Mouse (Mus musculus): ENCODE measurements around the gene Plekhn1. TPM values are rescaled to one million over a fixed set of nuclear protein-coding genes. Genes with fewer than 3 reads are reported as not detected.
A peak's percentile ranks its signal among the peaks of the same experiment; 100 is the strongest.

Gene Plekhn1
- total RNA-seq (2021): 10 to 100 TPM in 1 of 2 experiments, 1 to 10 TPM in 1; 9.3 to 11.0 TPM
- long read RNA-seq, experiment 1, transcript Plekhn1-201 (12 exons, 3,014 nt): major isoform, 23 of 35 reads
- long read RNA-seq, experiment 1, partial matches to known transcripts: 2 of 35 reads
- long read RNA-seq, experiment 1, other reads (novel, unspliced or antisense): 10 of 35 reads
- long read RNA-seq, experiment 2, transcript Plekhn1-201 (12 exons, 3,014 nt): major isoform, 19 of 31 reads
- long read RNA-seq, experiment 2, partial matches to known transcripts: 0 of 31 reads
- long read RNA-seq, experiment 2, other reads (novel, unspliced or antisense): 12 of 31 reads

DNA sequence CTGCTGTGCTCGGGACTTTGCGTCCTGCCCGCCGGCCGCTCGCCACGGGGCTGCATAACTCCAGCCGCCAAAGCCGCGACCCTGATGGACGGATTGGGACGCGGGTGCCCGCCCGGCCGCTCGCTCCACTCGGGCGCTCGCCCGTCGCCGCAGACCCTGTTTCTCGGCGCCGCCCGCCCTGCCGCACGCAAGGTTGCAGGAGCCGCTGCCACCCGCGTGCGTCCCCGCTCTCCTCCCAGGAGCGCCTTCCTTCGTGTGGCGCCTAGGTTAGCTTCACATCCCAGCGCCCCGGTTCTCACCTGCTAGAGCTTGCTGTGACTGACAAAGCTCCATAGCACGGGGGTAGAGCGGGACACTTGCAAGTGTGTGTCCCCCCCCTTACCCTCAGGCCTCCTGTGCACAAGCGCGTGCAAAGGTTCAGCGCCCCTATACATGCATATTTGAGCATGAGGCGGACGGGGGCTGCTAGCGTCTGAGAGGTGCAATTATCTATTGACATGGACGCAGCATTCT is at the start of gene Plekhn1:
TSS of gene Plekhn1 (minus strand) at position 157 of the 513 bp plus-strand sequence.
- intact Hi-C loops (cut with DNase I): loop anchor here (5.0 kb wide), 1 partner anchor 122 kb away; no protein-coding TSS in a partner anchor
- DNase-seq: peak; percentile 83 to 84

DNA sequence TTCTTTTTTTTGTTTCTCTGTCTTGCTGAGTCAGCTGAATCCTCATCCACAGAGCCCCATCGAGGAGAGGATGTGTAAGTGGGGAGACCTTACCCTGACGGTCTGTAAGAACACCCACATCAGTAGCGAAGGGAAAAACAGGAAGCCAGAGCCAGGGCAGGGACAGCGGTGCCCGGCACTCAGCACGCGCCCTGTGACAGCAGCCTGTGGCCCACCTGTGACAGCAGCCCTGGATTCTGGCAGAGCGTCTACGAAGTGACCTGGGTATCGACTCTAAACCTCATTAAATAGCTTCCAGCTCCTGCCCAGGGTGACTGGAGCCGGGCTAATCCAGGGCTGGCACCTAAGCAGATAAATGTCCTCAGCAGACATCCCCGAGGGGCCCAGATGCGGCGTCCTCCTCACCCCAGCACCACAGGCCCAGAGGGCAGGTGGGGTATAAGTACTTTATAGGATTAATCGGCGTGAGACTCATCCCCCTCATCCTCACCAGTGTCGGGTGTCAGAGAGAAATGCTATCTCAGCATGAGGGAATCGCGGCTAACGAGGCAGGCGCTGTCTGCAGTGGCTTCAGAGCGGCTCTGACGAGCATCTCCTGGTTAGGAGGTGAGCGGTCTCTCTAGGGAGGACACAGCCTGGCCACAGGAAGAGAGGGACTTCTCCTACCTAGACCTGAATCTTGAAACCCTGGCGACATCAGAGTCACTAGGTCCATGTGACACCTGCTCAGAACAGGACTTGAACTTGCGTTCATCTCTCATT is 20.6 kb upstream of the Plekhn1 start, which contains the start of gene Samd11:
TSS of gene Samd11 (minus strand) at position 580 of the 762 bp plus-strand sequence.
- intact Hi-C loops (cut with DNase I): no loop called here
- DNase-seq: no peak

DNA sequence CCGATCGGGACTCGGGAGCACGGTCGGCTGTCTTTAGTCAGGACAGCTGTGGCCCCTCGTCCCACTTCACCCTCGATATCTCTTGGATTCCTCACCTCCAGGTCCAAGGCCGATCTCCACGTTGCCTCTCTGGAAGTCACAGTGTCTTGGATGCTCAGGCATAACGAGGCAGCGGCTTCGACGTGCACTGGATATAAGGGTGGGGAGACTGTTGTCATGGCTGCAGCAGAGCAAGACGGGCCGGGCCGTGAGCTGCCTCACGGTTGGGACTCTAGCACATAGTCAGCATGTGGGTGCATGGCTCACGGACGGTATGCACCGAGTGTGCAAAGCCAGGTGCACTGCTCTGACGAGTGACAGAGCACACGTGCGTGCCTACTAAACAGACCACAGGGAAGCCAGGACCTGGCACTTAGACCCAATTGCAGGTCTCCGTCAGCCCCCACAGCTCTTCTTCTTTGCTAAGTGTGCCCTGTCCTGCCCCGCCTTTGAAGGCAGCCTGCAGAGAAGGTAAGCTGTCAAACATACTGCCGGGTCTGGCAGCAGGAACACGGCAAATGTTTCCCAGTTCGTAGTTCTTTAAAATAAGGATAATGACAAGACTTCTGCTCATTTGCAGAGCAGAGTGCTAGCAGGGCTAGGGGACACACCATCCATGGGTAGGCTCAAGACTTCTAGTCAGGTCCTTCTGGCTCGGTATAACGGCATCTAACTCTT is 19.9 kb upstream of the Plekhn1 start:
- no peak for DNase-seq
- intact Hi-C loops (cut with DNase I): no loop called here

DNA sequence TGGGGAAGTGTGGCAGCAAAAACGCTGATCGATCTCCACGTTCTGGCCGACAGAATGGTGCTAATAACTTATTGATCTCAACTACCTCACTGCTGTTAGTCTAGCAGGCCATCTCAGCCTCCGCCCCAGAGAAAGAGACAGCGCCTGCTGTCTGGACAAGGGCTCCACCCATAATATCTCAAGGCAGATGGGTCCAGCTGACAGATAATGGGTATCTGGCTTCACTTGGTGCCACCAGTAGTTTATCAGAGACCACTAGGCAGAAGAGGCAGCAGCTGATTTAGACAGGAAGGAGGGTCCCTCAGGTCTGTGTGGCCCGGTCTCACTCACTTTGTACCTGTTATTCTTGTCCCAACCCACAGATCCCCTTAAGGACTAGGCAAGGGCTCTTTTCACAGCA is 18.4 kb upstream of the Plekhn1 start:
- intact Hi-C loops (cut with DNase I): no loop called here
- DNase-seq: no peak

DNA sequence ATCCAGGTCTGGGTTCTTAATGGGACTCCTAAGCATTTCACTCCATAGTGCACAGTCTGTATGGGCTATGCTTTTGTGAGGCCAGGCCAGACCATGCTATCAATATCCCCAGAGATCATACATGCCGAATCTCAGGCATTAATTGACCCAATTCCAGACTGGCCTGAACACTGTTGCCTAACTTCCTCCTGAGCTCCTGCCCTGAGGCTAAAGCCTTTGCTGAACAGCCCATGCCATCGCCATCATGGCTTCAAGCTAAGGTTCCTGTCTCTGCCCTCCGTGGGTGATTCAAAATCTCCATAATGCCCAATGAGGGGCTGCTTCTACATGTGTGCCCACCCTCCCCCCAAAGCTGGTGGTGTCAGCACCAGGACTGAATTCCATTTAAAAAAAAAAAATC is 18.0 kb upstream of the Plekhn1 start:
- intact Hi-C loops (cut with DNase I): no loop called here
- DNase-seq: no peak

DNA sequence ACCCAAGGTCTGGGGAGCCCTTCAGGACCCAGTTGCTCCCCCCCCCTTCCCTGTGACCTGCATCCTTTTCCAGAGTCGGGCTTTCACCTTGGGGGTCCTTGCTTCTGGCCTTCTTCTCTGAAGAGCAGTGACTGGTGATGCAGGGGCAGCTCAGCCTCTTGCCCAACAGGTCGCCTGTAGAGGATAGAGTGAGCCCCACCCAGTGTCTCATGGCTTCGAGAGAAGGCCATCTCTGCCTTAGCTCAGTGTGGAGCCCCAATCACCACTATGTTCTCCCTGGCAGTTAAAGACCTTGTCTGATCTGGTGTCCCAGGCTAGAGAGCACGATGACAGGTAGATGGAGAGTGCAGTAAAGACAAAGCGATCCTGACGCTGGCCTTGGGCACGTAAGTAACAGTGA is 17.5 kb upstream of the Plekhn1 start:
- intact Hi-C loops (cut with DNase I): no loop called here
- DNase-seq: no peak

DNA sequence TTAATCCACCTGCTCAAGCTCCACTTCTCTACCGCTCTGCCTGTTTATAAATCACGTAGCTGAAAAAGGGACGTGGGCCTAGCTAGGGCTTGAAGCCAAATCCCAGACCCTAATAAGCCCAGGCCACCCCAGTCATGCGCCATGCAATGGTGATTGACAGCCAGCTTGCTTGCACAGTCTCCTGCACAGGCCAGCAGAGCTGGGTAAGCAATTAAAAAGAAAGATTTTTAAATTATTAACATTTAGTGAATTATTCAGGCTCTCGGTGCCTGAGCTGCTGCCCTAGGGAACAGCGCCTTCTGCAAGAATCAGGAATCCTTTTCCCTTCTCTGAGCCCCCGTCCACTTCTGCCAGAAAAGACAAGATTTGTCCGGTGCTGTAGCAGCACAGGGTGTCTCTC is 16.4 kb upstream of the Plekhn1 start:
- DNase-seq: no peak
- intact Hi-C loops (cut with DNase I): no loop called here

DNA sequence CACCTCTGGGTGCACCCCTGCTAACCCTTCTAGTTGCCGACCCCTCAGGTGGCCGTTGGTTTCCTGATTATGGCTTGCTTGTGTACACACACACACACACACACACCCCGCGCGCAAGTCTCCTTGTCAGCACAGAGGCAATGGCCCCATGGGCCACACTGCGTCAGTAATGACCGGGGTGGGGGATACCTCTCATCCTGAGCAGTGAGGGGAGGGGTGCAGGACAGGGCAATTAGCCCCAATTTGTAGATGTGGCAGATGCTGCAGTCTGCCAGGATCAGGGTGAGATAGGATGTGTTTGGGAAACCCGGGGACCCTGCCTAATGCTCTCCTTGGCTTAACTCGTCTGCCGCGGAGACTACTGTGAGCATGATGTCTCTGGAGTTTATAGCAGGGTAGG is 14.9 kb upstream of the Plekhn1 start:
- no peak for DNase-seq
- intact Hi-C loops (cut with DNase I): no loop called here

DNA sequence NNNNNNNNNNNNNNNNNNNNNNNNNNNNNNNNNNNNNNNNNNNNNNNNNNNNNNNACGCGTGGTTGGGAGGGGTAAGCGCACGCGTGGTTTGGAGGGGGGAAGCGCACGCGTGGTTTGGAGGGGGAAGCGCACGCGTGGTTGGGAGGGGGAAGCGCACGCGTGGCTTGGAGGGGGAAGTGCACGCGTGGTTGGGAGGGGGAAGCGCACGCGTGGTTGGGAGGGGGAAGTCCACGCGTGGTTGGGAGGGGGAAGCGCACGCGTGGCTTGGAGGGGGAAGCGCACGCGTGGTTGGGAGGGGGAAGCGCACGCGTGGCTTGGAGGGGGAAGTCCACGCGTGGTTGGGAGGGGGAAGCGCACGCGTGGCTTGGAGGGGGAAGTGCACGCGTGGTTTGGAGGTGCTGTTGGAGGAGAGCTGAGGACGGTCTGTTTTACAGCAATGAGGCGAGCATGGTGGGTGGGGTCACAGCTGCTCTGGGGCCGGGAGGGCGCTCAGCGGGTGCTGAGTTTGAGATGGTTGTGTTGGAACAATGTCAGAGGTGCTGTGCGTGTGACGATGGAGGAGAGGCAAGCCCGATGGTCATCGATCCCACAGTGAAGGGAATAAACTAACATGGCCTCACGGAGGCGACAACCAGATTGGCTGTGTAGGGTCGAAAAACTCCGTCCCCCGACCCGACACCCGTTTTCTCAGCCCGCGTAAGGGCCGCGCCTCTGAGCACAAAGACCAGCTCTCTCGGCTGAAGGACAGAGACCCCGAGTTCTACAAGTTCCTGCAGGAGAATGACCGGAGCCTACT is 2.2 kb upstream of the Plekhn1 start:
- intact Hi-C loops (cut with DNase I): no loop called here
- no peak for DNase-seq

DNA sequence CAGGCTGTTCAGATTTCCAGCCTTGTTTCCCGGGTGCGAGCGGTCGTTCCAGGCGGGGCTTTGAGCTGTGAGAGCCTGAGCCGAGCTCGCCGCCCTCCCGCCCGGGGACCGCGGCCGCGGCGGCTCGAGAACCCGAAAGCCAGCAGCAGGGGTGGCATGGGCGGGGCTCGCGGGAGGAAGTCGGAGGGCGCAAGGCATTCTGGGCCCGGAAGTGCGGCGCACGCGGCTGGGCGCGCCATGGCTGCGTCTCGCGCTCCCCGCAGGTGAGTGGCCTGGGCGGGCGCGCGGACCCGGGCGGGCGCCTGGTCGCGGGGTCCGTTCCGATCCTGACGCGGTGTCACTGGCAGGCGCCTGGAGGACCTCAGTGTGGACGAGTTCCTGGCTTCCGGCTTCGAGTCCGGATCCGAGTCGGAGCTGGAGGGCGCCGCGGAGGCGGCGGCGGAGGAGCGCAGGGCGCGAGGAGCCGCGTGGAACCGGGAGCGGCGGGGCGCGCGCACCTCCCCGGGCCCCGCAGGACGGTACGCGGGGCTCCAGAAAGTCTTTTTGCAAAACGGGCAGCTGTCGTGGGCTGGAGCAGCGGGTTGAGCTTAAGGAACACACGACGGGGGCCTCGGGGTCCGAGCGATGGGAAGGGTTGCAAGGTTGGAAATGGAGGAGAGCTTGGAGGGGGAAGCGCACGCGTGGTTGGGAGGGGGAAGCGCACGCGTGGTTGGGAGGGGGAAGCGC is 1.3 kb upstream of the Plekhn1 start, which contains the start of gene Noc2l:
TSS of gene Noc2l (plus strand) at position 203 of the 726 bp plus-strand sequence.
- peak; percentile 93 for DNase-seq

DNA sequence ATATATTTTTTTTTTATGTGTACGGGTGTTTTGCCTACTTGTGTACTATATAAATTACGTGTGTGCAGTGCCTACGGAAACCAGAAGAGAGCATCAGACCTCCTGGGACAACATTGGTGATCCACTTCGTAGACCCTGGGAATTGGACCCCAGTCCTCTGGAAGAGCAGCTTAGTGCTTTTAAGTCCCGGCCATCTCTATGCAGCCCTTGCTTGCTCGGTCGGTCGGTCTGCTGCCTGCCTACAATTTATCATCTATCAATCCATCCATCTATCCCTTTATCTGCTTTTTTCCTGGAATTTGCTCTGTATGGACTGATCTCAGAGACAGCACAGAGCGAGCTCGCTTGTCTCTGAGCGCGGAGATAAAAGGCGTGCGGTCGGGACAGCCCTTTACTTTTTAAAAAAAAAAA is 708 bp upstream of the Plekhn1 start:
- no peak for DNase-seq
- intact Hi-C loops (cut with DNase I): no loop called here

More for the DNA sequence above, 1.3 kb upstream of the Plekhn1 start, which contains the start of gene Noc2l:
- intact Hi-C loops (cut with DNase I): no loop called here

DNA sequence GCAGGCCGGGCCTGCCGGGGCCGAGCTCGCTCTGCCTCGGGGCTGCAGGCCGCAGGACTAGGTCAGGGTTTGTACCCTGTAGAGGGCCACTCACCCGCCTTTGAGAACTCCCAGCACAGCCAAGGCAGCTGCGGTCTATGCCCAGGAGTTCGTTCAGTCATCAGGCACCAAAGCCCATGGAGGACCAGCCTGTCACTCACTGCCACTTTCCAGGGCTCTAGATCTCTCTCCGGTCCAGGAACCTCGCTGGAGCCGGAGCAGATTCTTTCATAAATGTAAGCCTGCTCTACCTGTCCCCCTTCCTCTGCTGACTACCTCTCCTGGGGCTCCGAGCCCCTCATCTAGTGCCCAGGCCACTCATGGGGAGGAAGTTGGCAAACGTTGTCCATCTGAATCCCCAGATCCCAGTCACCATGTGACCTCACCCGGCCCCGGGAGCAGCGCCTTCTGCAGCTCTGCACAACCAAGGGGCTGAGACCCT is 596 bp downstream of the Plekhn1 start:
- DNase-seq: peak in 1 of 2 experiments; percentile 28
- intact Hi-C loops (cut with DNase I): loop anchor here (5.0 kb wide), 1 partner anchor 122 kb away; no protein-coding TSS in a partner anchor

DNA sequence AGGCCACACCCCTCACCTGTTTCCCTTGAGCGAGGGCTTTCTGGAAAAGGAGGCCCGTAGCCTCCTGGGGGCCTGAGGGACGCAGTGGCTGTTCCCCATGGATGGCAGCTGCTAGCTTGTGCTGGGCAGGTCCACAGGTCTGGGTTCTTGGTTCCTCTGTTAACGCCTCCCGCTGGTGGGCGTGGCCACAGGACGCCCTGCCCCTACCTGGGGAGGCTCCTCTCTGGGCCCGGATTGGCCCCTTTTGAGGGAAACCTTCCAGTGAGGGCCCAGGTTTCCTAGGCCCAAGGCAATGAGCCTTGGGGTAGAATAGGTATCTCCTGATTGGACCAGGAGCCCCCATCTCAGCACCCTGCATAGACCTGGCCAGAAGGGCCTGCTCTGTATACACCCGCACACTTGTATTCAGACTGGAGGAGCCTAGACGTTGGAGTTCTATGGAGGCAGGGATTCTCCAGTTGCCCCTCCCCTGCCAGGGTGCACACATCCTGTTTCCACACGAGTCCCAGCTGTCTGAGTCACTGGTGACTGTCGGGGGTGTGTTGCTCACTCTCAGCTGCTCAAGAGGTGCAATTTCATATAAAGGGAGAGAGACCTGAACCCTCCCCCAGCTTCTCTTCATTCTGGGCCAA is 6.1 kb downstream of the Plekhn1 start:
- no peak for DNase-seq

DNA sequence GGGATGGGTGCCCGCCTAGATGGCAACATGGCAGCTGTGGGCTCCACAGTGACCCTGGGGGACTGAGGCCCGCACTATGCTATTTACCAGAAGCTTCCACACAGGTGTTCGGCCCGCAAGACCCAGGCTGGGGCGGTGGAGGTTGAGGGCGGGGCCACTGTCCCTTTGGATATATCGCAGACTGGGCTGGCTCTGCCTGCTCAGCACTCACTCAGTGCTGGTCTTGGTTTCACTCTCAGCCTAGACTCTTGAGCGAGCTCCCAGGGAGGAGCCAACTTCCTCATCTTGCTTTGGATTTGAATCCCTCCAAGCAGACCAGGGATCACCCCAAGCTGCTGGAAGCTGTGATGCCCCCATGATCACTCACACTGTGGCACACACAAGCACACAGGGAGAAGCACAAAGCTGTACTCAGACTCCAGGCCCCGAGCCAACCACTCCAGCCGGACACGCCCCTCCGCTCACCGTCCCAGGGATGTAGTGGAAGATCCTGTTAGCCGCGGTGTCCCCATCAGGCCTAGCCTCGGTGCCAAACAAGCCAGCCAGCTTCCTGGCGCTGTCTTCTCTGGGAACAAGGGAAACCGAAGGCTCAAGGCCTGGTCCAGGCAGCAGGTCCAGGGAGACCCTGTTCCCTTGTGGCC is 6.8 kb downstream of the Plekhn1 start:
- peak; percentile 53 to 54 for DNase-seq
- intact Hi-C loops (cut with DNase I): no loop called here

More for the DNA sequence above, 6.1 kb downstream of the Plekhn1 start:
- intact Hi-C loops (cut with DNase I): no loop called here

DNA sequence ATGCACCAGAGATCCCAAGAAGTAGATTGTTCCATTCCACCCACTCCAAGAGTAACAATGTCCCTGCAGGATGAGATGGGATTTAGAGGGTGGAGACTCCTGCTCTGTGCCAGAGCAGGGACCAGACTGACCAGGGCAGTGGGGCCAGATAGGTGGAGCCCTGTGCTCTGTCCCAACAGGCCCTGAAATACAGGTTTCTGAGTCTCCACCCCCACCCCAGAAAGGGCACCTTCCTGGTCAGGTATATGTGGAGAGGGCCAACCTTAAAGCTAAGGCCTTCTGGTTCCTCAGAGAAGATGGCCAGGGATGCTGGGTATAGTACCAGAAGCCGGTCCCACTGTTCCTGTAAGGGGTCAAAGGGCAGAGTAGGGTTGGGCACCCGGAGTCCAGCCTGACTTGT is 10.4 kb downstream of the Plekhn1 start:
- intact Hi-C loops (cut with DNase I): no loop called here
- no peak for DNase-seq

DNA sequence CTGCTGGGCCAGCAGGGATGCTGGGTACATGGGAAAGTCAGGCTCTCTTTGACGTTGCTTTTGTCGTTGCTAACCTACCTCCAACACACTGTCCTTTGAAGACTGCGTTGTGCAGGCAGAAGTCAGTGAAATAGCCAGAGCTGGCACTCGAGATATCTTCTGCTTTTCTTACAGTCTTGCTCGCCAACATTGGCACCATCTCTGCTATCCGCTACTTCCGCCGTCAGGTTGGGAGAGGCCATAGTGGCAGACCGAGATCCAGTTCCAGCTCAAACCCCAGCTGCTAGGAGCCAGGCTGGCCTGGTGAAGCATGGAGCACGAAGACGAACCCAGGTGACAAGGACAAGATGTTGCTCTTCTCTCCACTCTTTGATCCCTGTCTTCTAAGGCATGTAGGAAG is 14.7 kb downstream of the Plekhn1 start:
- DNase-seq: no peak
- intact Hi-C loops (cut with DNase I): no loop called here

DNA sequence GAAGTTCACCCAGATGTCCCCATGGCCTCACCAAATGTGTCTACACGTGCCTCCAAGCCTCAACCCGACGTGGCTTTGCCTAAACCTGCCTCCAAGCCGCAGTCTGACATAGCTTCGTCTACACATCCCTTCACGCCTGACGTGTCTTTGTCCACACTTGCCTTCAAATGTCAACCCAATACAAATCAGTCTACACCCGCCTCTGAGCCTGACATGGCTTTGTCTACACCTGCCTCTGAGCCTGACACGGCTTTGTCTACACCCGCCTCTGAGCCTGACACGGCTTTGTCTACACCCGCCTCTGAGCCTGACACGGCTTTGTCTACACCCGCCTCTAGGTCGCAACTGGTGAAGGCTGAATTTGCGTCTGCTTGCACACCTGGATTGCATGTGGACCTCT is 16.8 kb downstream of the Plekhn1 start:
- peak in 1 of 2 experiments; percentile 27 for DNase-seq
- intact Hi-C loops (cut with DNase I): no loop called here

All from heart, postnatal 14 days (tissue).